Mouse (Mus musculus) cortical plate, adult 2 months (tissue): Measurements from ENCODE around the gene Otof. TPM values are rescaled to one million over a fixed set of nuclear protein-coding genes. Genes with fewer than 3 reads are reported as not detected.

Source experiments
- H3K27ac ChIP-seq: fragments of 200-500 bp; 2 replicates; pipeline ENCODE4 v1.5.1; 2012; ENCODE audit warnings: low read length, control low read depth, inconsistent platforms; ENCODE audit not compliant: insufficient read depth
- H3K4me1 ChIP-seq: fragments of 200-500 bp; 2 replicates; pipeline ENCODE4 v1.6.1; 2011; ENCODE audit warnings: low read length; ENCODE audit not compliant: control insufficient read depth, insufficient read depth
- H3K4me3 ChIP-seq: fragments of 200-500 bp; 2 replicates; pipeline ENCODE4 v1.5.1; 2011; ENCODE audit warnings: mild to moderate bottlenecking, low read length, control low read depth; ENCODE audit not compliant: insufficient read depth
- CTCF ChIP-seq: fragments of 200-500 bp; IDR thresholded peaks from 2 replicates; pipeline ENCODE4 v1.5.1; 2011; ENCODE audit warnings: mild to moderate bottlenecking, control low read depth, low read length; ENCODE audit not compliant: insufficient read depth; ENCODE audit errors: extremely low read depth
- POLR2A ChIP-seq: fragments of 200-500 bp; IDR thresholded peaks from 2 replicates; pipeline ENCODE4 v1.6.1; 2011; ENCODE audit warnings: mild to moderate bottlenecking, low read length, control low read depth; ENCODE audit not compliant: insufficient read depth; ENCODE audit errors: extremely low read depth
- polyA plus RNA-seq: library from polyadenylated mRNA; depleted of rRNA; stranded (reverse); fragments of >200 nt; gene quantifications from 2 replicates; pipeline ENCODE4 v1.2.3, GENCODE M21; 2012; rRNA removed

Otof gene
- polyA plus RNA-seq, 1 experiment, result 17.4 TPM

DNA sequence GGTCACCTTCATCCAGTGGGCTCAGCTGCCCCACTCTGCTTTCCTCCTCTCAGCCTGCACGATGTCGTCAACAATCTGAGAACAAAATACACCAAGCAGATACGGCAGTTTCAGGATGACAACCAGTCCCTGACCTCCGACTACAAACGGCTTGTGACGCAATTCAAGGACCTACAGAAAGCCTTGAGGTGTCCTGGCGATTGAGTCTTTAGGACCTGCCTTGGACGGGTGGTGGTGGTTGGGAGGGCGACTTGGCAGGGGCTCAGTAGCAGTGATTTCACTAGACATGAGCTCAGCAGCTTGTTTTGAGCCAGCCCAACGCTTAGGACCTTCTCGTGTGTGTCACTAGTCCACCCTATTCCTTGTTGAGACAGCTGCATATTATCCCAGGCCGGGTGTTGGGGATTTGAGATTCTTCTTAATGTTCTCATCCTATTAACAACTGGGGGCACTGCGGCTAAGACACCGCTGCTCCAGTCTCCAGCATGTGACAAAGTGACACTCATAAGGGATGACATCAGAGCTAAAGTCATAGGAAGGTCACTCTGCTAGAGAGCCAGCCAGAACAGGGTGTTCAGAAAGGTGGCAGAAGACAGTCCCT, 106.1 kb downstream of the Otof start:
- Histone ChIP-seq H3K4me3 (no peak overlapping the region), H3K27ac (no peak overlapping the region), H3K4me1 (no peaks in the 10 kb centered on the region)
- TF ChIP-seq POLR2A (no peak), CTCF (no peak)

DNA sequence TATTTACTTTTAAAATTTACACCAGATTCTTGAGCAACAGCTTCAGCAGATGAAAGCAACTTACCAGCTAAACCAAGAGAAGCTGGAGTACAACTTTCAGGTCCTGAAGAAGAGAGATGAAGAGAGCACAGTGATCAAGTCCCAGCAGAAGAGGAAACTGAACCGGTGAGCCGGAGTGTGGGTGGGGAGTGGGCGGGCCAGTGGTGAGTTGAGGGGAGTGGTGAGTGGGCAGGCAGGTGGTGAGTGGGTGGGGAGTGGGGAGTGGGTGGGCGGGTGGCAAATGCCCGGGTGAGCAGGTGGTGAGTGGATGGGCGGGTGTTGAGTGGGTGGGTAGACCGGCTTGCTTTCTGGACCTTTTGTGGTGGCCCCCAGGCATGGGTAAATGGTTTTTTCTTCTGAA, 106.6 kb downstream of the Otof start:
- TF ChIP-seq POLR2A (no peak), CTCF (no peak)
- no peak overlapping the region for H3K4me3 ChIP-seq
- H3K27ac ChIP-seq, result no peak overlapping the region
- no peaks in the 10 kb centered on the region for H3K4me1 ChIP-seq

DNA sequence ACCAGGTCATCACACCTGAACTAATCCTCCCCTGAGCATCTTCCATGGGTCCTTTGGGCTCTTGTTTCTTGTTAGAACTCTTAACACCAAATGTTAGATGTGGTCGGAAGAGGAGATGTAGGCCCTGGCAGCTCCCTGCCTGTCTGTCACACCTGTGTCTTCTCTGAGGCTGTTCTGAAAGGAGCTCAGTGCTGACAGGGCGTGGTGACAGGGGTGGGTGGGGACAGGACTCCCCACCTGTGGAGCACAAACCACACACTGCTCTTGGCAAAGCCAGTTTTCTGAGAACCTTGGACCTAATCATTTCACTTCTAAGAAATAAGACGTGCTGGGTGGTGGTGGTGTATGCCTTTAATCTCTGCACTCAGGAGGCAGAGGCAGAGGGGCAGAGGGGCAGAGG, 108.1 kb downstream of the Otof start:
- Histone ChIP-seq H3K27ac (no peak overlapping the region), H3K4me3 (no peak overlapping the region), H3K4me1 (no peaks in the 10 kb centered on the region)
- TF ChIP-seq CTCF (no peak), POLR2A (no peak)

DNA sequence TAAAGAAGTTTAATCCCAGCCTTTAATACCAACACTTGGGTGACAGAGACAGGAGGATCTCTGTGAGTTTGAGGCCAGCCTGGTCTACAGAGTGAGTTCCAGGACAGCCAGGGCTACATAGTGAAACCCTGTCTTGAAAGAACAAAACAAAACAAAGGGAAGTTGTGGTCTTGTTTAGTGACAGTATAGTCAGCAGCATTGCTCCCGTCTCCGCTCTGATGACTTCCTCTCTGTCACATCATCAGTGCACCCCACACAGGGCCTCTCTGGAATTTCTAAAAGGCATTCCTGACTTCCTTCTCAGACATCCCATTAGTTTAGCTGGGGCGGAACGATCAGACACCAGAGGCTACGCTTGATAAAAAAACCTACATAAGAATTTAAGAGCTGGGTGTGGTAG, 117.8 kb downstream of the Otof start:
- no peak overlapping the region for H3K4me3 ChIP-seq
- H3K27ac ChIP-seq, result no peak overlapping the region
- TF ChIP-seq POLR2A, result no peak
- TF ChIP-seq CTCF, result no peak
- peaks cover 6% of the 10 kb centered on the region for H3K4me1 ChIP-seq

DNA sequence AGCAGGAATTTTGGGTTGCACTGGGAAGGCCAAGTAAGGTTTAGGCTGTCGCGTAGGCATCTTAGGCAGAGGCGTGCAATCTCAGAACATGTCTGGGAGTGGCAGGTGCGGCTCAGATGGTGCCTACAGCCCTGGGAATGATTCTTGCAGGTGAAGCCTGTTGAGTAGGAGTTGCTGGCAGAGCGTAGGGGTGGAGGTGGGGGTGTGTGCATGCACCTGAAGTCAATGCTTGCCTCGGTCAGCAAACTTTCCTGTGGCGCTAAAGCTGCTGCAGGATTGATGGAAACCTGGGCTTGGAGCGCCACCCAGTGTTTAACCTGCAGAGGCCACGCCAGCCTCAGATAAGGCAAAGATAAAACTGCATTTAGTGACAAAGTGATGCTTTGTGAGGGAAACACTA, 118.6 kb downstream of the Otof start:
- Histone ChIP-seq H3K4me1 (peaks cover 6% of the 10 kb centered on the region), H3K4me3 (no peak overlapping the region), H3K27ac (no peak overlapping the region)
- no peak for TF ChIP-seq POLR2A
- TF ChIP-seq CTCF, result peak; percentile 88

DNA sequence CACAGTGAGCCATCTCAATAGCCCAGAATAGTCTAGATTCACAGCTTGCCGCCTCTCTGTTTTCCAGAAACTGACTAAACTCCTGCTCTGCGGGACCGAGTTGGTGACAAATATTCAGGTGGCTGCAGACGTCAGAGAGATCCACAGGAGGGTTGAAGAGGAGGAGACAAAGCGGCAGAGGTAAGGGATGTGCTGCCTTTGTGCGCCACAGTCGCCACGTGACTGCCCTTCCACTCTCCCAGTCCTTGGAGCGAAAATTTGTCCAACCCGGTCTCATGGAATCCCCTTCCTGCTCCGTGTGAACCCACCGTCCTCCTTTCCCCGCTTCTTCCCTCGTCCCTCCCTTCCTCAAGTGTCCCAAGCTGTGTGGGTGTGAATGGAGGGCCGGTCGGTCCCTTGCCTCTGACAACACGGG, 119.1 kb downstream of the Otof start:
- Histone ChIP-seq H3K27ac (peak overlapping the region; percentile 70), H3K4me3 (no peak overlapping the region), H3K4me1 (peaks cover 6% of the 10 kb centered on the region)
- no peak for TF ChIP-seq POLR2A
- TF ChIP-seq CTCF, result no peak

DNA sequence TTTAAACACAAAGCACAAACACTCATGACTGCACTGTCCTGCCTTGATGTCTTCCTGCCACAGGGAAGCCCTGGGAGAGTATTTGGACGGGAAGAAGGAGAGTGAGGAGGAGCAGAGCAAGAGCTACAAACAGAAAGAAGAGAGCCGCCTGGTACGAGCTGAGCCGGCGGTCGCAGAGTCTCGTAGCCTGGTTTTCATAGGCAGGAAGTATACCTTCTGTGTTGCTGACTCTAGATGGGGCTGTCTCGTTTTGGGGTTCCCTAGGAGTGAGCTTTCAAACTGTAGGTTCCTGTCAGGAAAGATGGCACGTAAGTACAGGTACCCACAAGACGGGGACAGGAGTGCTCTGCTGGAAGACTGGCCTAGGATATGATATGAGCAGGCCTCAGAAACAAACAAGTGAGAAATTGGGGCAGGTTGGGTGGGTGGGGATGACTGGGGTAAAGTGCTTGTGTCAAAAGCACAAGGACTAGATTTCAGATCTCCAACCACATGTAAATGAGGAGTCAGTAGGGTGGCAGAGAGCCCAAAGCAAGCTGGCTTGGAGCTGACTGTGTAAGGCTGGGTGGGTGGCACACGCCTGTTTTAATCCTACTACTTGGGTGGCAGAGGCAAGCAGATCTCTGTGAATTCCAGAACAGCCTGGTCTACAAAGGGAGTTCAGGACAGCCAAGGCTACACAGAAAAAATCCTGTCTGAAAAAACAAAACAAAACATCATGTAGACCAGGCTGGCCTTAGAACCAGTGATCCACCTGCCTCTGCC, 119.9 kb downstream of the Otof start:
- H3K4me1 ChIP-seq, result peaks cover 6% of the 10 kb centered on the region
- 0 out of 2 replicates have a peak overlapping the region, but pooled peaks have one; percentile 14 for H3K27ac ChIP-seq
- TF ChIP-seq CTCF (no peak), POLR2A (no peak)
- H3K4me3 ChIP-seq, result no peak overlapping the region

DNA sequence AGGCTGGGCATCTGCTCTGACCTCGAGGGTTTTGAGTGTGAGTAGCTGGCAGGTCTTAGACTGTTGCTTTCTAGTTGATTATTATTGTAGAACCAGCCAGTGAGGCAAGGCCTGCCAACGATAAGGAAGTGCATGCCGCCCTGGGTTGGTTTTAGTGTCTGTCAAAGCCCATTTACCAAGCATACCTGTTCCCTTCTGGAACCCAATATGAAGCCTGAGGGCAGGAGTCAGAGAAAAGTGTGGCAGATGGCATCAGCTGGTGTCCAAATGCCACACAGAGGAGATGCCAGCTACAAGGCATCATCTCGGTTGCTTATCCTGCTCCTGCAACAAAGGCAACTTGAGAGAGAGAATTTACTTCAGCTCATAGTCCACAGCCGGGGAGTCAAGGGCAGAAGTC, 120.9 kb downstream of the Otof start:
- H3K4me1 ChIP-seq, result peaks cover 6% of the 10 kb centered on the region
- no peak overlapping the region for H3K4me3 ChIP-seq
- TF ChIP-seq CTCF, result no peak
- no peak for TF ChIP-seq POLR2A
- no peak overlapping the region for H3K27ac ChIP-seq

Other genes starting within 250 kb of the Otof start
- 29.2 and 32.9 TPM in 2 replicates for gene Selenoi, start 229.4 kb downstream of the Otof start, polyA plus RNA-seq
- gene Drc1, start 180.5 kb downstream of the Otof start, polyA plus RNA-seq, result 12.2 and 13.7 TPM in 2 replicates
- gene 1700001C02Rik, start 4.1 kb upstream of the Otof start, polyA plus RNA-seq, result 0.25 and 1.1 TPM in 2 replicates
- not detected in 2 replicates for gene Cib4, start 83.9 kb upstream of the Otof start, polyA plus RNA-seq
- 18.5 and 20.0 TPM in 2 replicates for gene Kcnk3, start 126.2 kb upstream of the Otof start, polyA plus RNA-seq
- 57.8 and 60.0 TPM in 2 replicates for gene Slc35f6, start 186.0 kb upstream of the Otof start, polyA plus RNA-seq
- gene Cenpa, start 204.8 kb upstream of the Otof start, polyA plus RNA-seq, result 7.1 and 7.6 TPM in 2 replicates
- gene Dpysl5, start 249.6 kb upstream of the Otof start, polyA plus RNA-seq, result 16.9 and 18.9 TPM in 2 replicates